27 mouse cellular contexts compared by ENCODE assay signal in genomic region chr16:34135074-34135473, GRCm38 (mm10).
DNase-seq lines count a peak whose midpoint lies in the region; ATAC-seq and TF ChIP-seq lines count a peak whose summit lies in the region.
"Had no signal": no experiment of that assay in that cellular context is flagged by ENCODE, and none has a peak within 500 bp of the region (broad histone marks: within the 10 kb centered on the region; RNA-seq: fewer than 3 reads in every experiment).

No protein-coding gene starts in this region.

- no peaks in the 10 kb centered on the region for H3K27me3 ChIP-seq in midbrain, embryonic 11.5 days (ENCODE audit: control insufficient read depth, insufficient read depth, low read length)
- no peaks in the 10 kb centered on the region for H3K27me3 ChIP-seq in midbrain, embryonic 10.5 days (ENCODE audit: low read depth, poor library complexity, severe bottlenecking)
- H3K27me3 ChIP-seq: embryonic facial prominence, embryonic 13.5 days; embryonic facial prominence, embryonic 15.5 days; forebrain, embryonic 12.5 days; forebrain, embryonic 15.5 days; Patski had no signal

- no peak overlapping the region for H3K9ac ChIP-seq in midbrain, embryonic 11.5 days (ENCODE audit: low read length)
- H3K9ac ChIP-seq: embryonic facial prominence, embryonic 13.5 days; embryonic facial prominence, embryonic 15.5 days; forebrain, embryonic 12.5 days; forebrain, embryonic 15.5 days; forebrain, postnatal 0 days had no signal

- no peak for DNase-seq in frontal cortex, postnatal 25 days (ENCODE audit: low spot score in 2 of 2)
- no peak for DNase-seq in layer of hippocampus, adult 2 months (ENCODE audit: low spot score in 2 of 2)
- DNase-seq in layer of hippocampus, postnatal 36 days = no peak
- peak; percentile 54 for DNase-seq in midbrain, embryonic 11.5 days (ENCODE audit: low spot score, missing footprints)
- no peak for DNase-seq in midbrain, embryonic 10.5 days (ENCODE audit: low spot score)
- DNase-seq: adrenal gland, adult 8-10 months; adrenal gland, postnatal 14 days; adrenal gland, postnatal 36 days; B cell, adult 2 months; cerebellum, adult 11-12 months; cerebellum, adult 2 months; cerebellum, adult 9-10 months; cerebellum, postnatal 10 days; cerebellum, postnatal 25 days; embryo, embryonic 11 days; forebrain, postnatal 0 days had no signal

- H3K4me1 ChIP-seq in midbrain, embryonic 11.5 days (ENCODE audit: control insufficient read depth, insufficient read depth, low read length) = peaks cover 2% of the 10 kb centered on the region; the same call in 1 of the 2 replicates
- H3K4me1 ChIP-seq in midbrain, embryonic 10.5 days = peaks cover 3% of the 10 kb centered on the region
- H3K4me1 ChIP-seq: embryonic facial prominence, embryonic 13.5 days; embryonic facial prominence, embryonic 15.5 days; forebrain, embryonic 10.5 days; forebrain, embryonic 12.5 days; forebrain, embryonic 15.5 days had no signal

- WGBS in midbrain, embryonic 11.5 days = 85% methylated on average over 2 of the region's 2 CpGs
- WGBS in midbrain, embryonic 10.5 days = 82% methylated on average over 2 of the region's 2 CpGs

- no peaks in the 10 kb centered on the region for H3K36me3 ChIP-seq in midbrain, embryonic 11.5 days (ENCODE audit: control insufficient read depth, insufficient read depth, low read length)
- H3K36me3 ChIP-seq in midbrain, embryonic 10.5 days = no peaks in the 10 kb centered on the region
- H3K36me3 ChIP-seq: embryonic facial prominence, embryonic 13.5 days; embryonic facial prominence, embryonic 15.5 days; forebrain, embryonic 10.5 days; forebrain, embryonic 12.5 days; G1E had no signal

- peak; percentile 53; the same call in 1 of the 2 replicates for ATAC-seq in frontal cortex, adult (ENCODE audit: low TSS enrichment)
- no peak for ATAC-seq in midbrain, embryonic 11.5 days (ENCODE audit: low FRiP score)
- ATAC-seq: activated CD4-positive, CD25-positive, alpha-beta regulatory T cell, adult 4 months; CD4-positive, CD25-positive, alpha-beta regulatory T cell, adult 4 months; forebrain, embryonic 15.5 days; forebrain, postnatal 0 days; Patski had no signal

- H3K27ac ChIP-seq in layer of hippocampus, adult 2 months = peak overlapping the region; percentile 86
- H3K27ac ChIP-seq in midbrain, embryonic 11.5 days (ENCODE audit: low read depth, low read length) = no peak overlapping the region
- H3K27ac ChIP-seq in midbrain, embryonic 10.5 days (replicated peaks) = no peak overlapping the region
- H3K27ac ChIP-seq: embryonic facial prominence, embryonic 13.5 days; embryonic facial prominence, embryonic 15.5 days; forebrain, embryonic 10.5 days; forebrain, embryonic 12.5 days; forebrain, embryonic 15.5 days had no signal

- no peak for TF ChIP-seq CTCF in layer of hippocampus, adult 2 months (conservative IDR thresholded peaks at IDR 0.05)

- H3K4me2 ChIP-seq in midbrain, embryonic 11.5 days = no peak overlapping the region
- H3K4me2 ChIP-seq: embryonic facial prominence, embryonic 13.5 days; embryonic facial prominence, embryonic 15.5 days; forebrain, embryonic 12.5 days; forebrain, embryonic 15.5 days had no signal

- no peak overlapping the region for H3K4me3 ChIP-seq in layer of hippocampus, adult 2 months
- H3K4me3 ChIP-seq in midbrain, embryonic 11.5 days (ENCODE audit: low read depth, low read length) = no peak overlapping the region
- H3K4me3 ChIP-seq in midbrain, embryonic 10.5 days = no peak overlapping the region
- H3K4me3 ChIP-seq: embryonic facial prominence, embryonic 13.5 days; embryonic facial prominence, embryonic 15.5 days; erythroblast, embryonic 14.5 days; forebrain, embryonic 10.5 days; forebrain, embryonic 12.5 days; forebrain, embryonic 15.5 days had no signal

- H3K9me3 ChIP-seq in midbrain, embryonic 11.5 days (ENCODE audit: control insufficient read depth, low read length) = no peaks in the 10 kb centered on the region
- H3K9me3 ChIP-seq in midbrain, embryonic 10.5 days (replicated peaks) = no peaks in the 10 kb centered on the region
- H3K9me3 ChIP-seq: embryonic facial prominence, embryonic 13.5 days; embryonic facial prominence, embryonic 15.5 days; forebrain, embryonic 10.5 days; forebrain, embryonic 12.5 days; forebrain, embryonic 15.5 days; G1E had no signal
